Mouse (Mus musculus): ENCODE data around the gene Hnrnpr.

GRCm38 (mm10) chr4:136387261-136387660 lies 76.5 kb downstream of the Hnrnpr start:
- no peak for TF ChIP-seq MAX (IDR thresholded peaks at IDR 0.05)
- no peak for TF ChIP-seq CTCF (IDR thresholded peaks at IDR 0.05; ENCODE audit: control insufficient read depth, insufficient read depth, insufficient read length)
- TF ChIP-seq USF1 (IDR thresholded peaks at IDR 0.05; ENCODE audit: low read depth) = no peak
- no peak for TF ChIP-seq MYOD1 (IDR thresholded peaks at IDR 0.05; ENCODE audit: control insufficient read depth, insufficient read length, low read depth)
- no peak for TF ChIP-seq MYOG (IDR thresholded peaks at IDR 0.05; ENCODE audit: control insufficient read depth, extremely low read depth, insufficient read length)
- TF ChIP-seq CEBPB (IDR thresholded peaks at IDR 0.05; ENCODE audit: low read depth) = no peak

All from C2C12 (cell line).